Mouse (Mus musculus) liver, adult 2 months (tissue): ENCODE results near the gene Lama5.

ENCODE experiments used
- CTCF ChIP-seq: fragments of 200-500 bp; IDR thresholded peaks from 2 replicates; pipeline ENCODE4 v1.5.1; 2011; ENCODE audit warnings: low read depth, low read length, control low read depth
- POLR2A ChIP-seq: fragments of 200-500 bp; IDR thresholded peaks from 2 replicates; pipeline ENCODE4 v1.6.1; 2011; ENCODE audit warnings: low read length, control low read depth; ENCODE audit not compliant: insufficient read depth; ENCODE audit errors: extremely low read depth

GRCm38 (mm10) chr2:180271804-180272395, 46.2 kb upstream of the Lama5 start:
- TF ChIP-seq CTCF (no peak), POLR2A (no peak)
